15 mouse cellular contexts compared by ENCODE assay signal in genomic region chr13:103870786-103871185, GRCm38 (mm10). TPM values are rescaled to one million over a fixed set of nuclear protein-coding genes. Genes with fewer than 3 reads are reported as not detected.
DNase-seq lines count a peak whose midpoint lies in the region; ATAC-seq lines count a peak whose summit lies in the region.
"Had no signal": no experiment of that assay in that cellular context is flagged by ENCODE, and none has a peak within 500 bp of the region (broad histone marks: within the 10 kb centered on the region; RNA-seq: fewer than 3 reads in every experiment).

No protein-coding gene starts in this region.

- H3K4me1 ChIP-seq in forebrain, embryonic 10.5 days, result no peaks in the 10 kb centered on the region

- ATAC-seq in granulocyte monocyte progenitor cell, adult 5-6 weeks (replicated peaks; ENCODE audit: poor library complexity, severe bottlenecking), result peak; percentile 28; the same call in 1 of the 2 replicates
- ATAC-seq: forebrain, embryonic 14.5 days; midbrain, embryonic 16.5 days had no signal

- no peaks in the 10 kb centered on the region for H3K9me3 ChIP-seq in forebrain, embryonic 10.5 days
- H3K9me3 ChIP-seq: heart, embryonic 15.5 days; liver, embryonic 15.5 days; megakaryocyte, embryonic 14.5 days had no signal

- peaks cover 25% of the 10 kb centered on the region for H3K36me3 ChIP-seq in forebrain, embryonic 10.5 days (replicated peaks)
- H3K36me3 ChIP-seq: liver, embryonic 15.5 days had no signal

- no peak overlapping the region for H3K27ac ChIP-seq in forebrain, embryonic 10.5 days
- H3K27ac ChIP-seq: heart, embryonic 15.5 days; liver, embryonic 15.5 days had no signal

- H3K27me3 ChIP-seq in forebrain, embryonic 10.5 days (ENCODE audit: poor library complexity, severe bottlenecking), result no peaks in the 10 kb centered on the region
- H3K27me3 ChIP-seq: heart, embryonic 15.5 days; liver, embryonic 15.5 days; megakaryocyte, embryonic 14.5 days had no signal

- no peak overlapping the region for H3K4me3 ChIP-seq in forebrain, embryonic 10.5 days
- H3K4me3 ChIP-seq: heart, embryonic 15.5 days; liver, embryonic 15.5 days; megakaryocyte, embryonic 14.5 days had no signal

- WGBS in forebrain, embryonic 10.5 days, result 85% methylated on average over 3 of the region's 3 CpGs

- DNase-seq in kidney, postnatal 10 days, result peak; percentile 38
- no peak for DNase-seq in kidney, postnatal 14 days
- DNase-seq in 3T3-L1 (ENCODE audit: low read depth, low spot score) (peak; percentile 52), adipocyte (ENCODE audit: low spot score) (peak; percentile 60)
- no peak for DNase-seq in embryo, embryonic 10.5 days (ENCODE audit: low spot score)
- DNase-seq in layer of hippocampus, adult 8-10 months (ENCODE audit: low spot score in 2 of 2), result no peak
- no peak for DNase-seq in forebrain, embryonic 10.5 days (ENCODE audit: extremely low spot score, low spot score)
- DNase-seq: kidney, adult 8-10 months; layer of hippocampus, adult 9-11 months had no signal

RNA-seq across cellular contexts. Expression of gene Erbin, which starts 49.5 kb away (rescaled TPM):
- 63.9 and 67.0 TPM in 2 replicates for total RNA-seq in granulocyte monocyte progenitor cell, adult 5-6 weeks (2014; fragmentation: Nextera tagmentation)
- 83.1 and 89.0 TPM in 2 replicates for total RNA-seq in granulocyte monocyte progenitor cell, adult 5-6 weeks (2017)
- 10 to 100 TPM; 50.6 to 79.0 (median 65.7) TPM for total RNA-seq in layer of hippocampus, adult 8-10 months (2022)
- 13.4 and 13.5 TPM in 2 replicates for polyA plus RNA-seq in forebrain, embryonic 10.5 days (2016; fragmentation: Nextera tagmentation; extraction: Ambion mirVana)

Comparison
In these comparisons a context has a peak if more than half of its experiments do, and no peak if none do; other contexts are left out.
1. DNase-seq: peak in kidney, postnatal 10 days (single experiment), 3T3-L1 (single experiment) and adipocyte (single experiment); none in kidney, postnatal 14 days (single experiment), embryo, embryonic 10.5 days (single experiment), layer of hippocampus, adult 8-10 months (0 of 2) and forebrain, embryonic 10.5 days (single experiment).